Mouse (Mus musculus) midbrain, postnatal 0 days (tissue): Measurements from ENCODE around the gene Shc1. TPM values are rescaled to one million over a fixed set of nuclear protein-coding genes. Genes with fewer than 3 reads are reported as not detected.

ENCODE experiments used
- ATAC-seq: fragments of 200-750 bp; cut with Nextera tagmentation; 2 replicates; pipeline ENCODE4 v1.8.0; 2017; ENCODE audit warnings: moderate number of reproducible peaks, mild to moderate bottlenecking, moderate TSS enrichment, moderate library complexity; ENCODE audit not compliant: low FRiP score
- DNase-seq: peaks from one replicate; pipeline ENCODE4 v3.0.0-alpha.2; 2015; ENCODE audit warnings: low spot score
- H3K27ac ChIP-seq: fragments of 300-500 bp; sonication (generic); 2 replicates; pipeline ENCODE4 v1.5.1; 2014; ENCODE audit warnings: low read depth, mild to moderate bottlenecking, low read length, mixed read lengths
- H3K27me3 ChIP-seq: fragments of 300-500 bp; sonication (generic); 2 replicates; pipeline ENCODE4 v1.6.1; 2014; ENCODE audit warnings: low read length, control low read depth, mixed read lengths; ENCODE audit not compliant: insufficient read depth
- H3K36me3 ChIP-seq: fragments of 300-500 bp; sonication (generic); 2 replicates; pipeline ENCODE4 v1.6.1; 2014; ENCODE audit warnings: low read length, control low read depth, mixed read lengths; ENCODE audit not compliant: insufficient read depth
- H3K4me1 ChIP-seq: fragments of 300-500 bp; sonication (generic); 2 replicates; pipeline ENCODE4 v1.6.1; 2014; ENCODE audit warnings: mild to moderate bottlenecking, control low read depth, antibody characterized with exemption, low read length, mixed read lengths; ENCODE audit not compliant: insufficient read depth
- H3K4me2 ChIP-seq: fragments of 300-500 bp; sonication (generic); 2 replicates; pipeline ENCODE4 v1.6.1; 2014; ENCODE audit warnings: low read depth, mild to moderate bottlenecking, low read length, mixed read lengths; ENCODE audit not compliant: poor library complexity, severe bottlenecking
- H3K4me3 ChIP-seq: fragments of 300-500 bp; sonication (generic); 2 replicates; pipeline ENCODE4 v1.5.1; 2014; ENCODE audit warnings: low read depth, mild to moderate bottlenecking, low read length, moderate library complexity
- H3K9ac ChIP-seq: fragments of 300-500 bp; sonication (generic); replicated peaks from 2 replicates; pipeline ENCODE4 v1.6.1; 2014; ENCODE audit warnings: mild to moderate bottlenecking, low read length, moderate library complexity, mixed read lengths; ENCODE audit not compliant: poor library complexity, severe bottlenecking
- H3K9me3 ChIP-seq: fragments of 300-500 bp; sonication (generic); 2 replicates; pipeline ENCODE4 v1.6.1; 2016; ENCODE audit warnings: low read length, control low read depth
- CTCF ChIP-seq: IDR thresholded peaks from 2 replicates; pipeline ENCODE4 v1.5.1; 2016; ENCODE audit warnings: antibody characterized with exemption, mild to moderate bottlenecking
- WGBS: fragments of 180-500 bp; shearing (Covaris S2); extraction: QIAGEN DNeasy Blood & Tissue Kit; methylation state at CpG from one replicate; pipeline ENCODE4 v1.1.7; 2014; 5-methylcytosine and 5-hydroxymethylcytosine counted together
- polyA plus RNA-seq: library from polyadenylated mRNA; unstranded; fragments of >200 nt; fragmentation: Nextera tagmentation; extraction: Ambion mirVana; gene quantifications from 2 replicates; pipeline ENCODE4 v1.2.1, GENCODE M21; 2015
- total RNA-seq: library from RNA; depleted of rRNA; stranded (reverse); fragments of >200 nt; gene quantifications from 2 replicates; pipeline ENCODE4 v1.2.3, GENCODE M21; 2014

Shc1 gene
- total and polyA plus RNA-seq, 2 experiments from 2014 or later = 11.0 to 24.9 TPM

DNA sequence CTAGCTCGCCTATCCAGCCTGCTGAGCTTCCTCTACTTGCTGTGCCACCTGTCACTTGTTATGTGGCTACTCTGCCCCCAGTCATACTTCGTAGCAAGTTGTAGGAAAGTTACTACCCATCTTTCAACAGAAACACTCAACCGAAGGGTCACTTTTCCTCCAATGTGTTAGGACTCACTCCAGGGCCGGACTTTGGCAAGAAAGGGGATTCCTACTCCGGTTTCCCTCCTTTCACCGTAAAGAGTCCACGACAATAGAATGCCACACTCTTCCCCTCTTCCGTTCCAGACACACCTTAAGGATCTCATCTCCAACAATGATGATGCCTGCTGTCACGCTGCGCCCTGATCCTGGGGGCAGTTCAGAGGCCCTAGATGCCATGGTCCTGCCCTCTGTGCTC lies 7.4 kb upstream of the Shc1 start:
- Histone ChIP-seq H3K4me1 (peaks cover 4% of the 10 kb centered on the region; the same call in 1 of the 2 replicates), H3K27ac (peak overlapping the region; percentile 60), H3K9me3 (no peaks in the 10 kb centered on the region), H3K27me3 (no peaks in the 10 kb centered on the region), H3K9ac (peak overlapping the region; percentile 59), H3K4me3 (peak overlapping the region; percentile 41), H3K36me3 (no peaks in the 10 kb centered on the region; the same call in 1 of the 2 replicates), H3K4me2 (peak overlapping the region; percentile 66)
- DNase-seq (no peak), ATAC-seq (no peak)
- WGBS = 79% methylated on average over 10 of the region's 10 CpGs
- no peak for TF ChIP-seq CTCF

DNA sequence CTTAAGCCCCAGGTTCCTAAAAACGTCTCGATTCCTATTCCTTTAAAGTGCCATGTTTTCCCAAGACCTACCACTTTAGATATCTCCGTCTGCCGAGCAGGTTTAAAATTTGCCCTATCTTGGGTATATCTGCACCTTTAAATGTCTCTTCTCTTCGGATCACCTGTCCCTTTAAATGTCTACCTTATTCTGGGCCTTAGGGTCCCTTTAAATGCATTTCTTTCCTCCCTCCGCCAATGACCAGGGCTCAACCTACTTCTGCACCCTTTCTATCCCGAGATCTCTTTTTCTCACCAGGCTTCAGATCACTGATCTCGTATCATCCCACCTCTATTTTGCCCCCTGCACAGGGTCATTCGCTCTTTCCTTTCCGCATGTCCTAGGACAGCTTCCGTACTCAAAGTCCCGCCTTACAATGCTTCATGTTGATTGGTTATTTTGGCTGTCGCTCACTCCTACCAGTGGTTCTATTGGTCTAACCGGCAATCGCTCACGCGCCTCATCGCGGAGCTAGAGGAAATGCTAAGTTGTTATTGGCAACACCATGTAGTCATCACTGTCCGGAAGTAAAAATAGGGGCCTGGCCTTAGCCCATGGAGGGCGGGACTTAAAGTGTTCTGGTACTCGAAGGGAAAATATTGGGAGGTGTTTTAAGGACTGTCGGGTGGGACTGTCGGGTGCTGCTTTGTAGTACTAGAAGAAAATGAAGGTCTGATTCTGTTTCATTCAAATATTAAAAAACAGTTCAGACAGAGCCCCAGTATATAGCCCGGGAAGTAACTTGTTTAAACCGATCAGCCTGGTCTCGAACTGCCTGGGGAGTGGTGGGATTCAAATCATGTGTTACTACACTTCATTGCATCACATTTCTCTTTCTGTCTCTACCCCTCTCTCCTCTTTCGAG lies 6.5 kb upstream of the Shc1 start, which contains the start of gene Flad1:
Gene Flad1 (minus strand): TSS at position 381 of the 904 bp plus-strand sequence.
- Histone ChIP-seq H3K36me3 (no peaks in the 10 kb centered on the region; the same call in 1 of the 2 replicates), H3K9me3 (no peaks in the 10 kb centered on the region), H3K27ac (peak within 1 kb of the TSS; percentile 60), H3K4me2 (peak within 1 kb of the TSS; percentile 66), H3K4me1 (peaks cover 4% of the 10 kb centered on the region; the same call in 1 of the 2 replicates), H3K9ac (peak within 1 kb of the TSS; percentile 59), H3K27me3 (no peaks in the 10 kb centered on the region), H3K4me3 (peak within 1 kb of the TSS; percentile 41)
- 5% methylated on average over 28 of the region's 28 CpGs for WGBS
- no peak for TF ChIP-seq CTCF
- DNase-seq (peak; percentile 100), ATAC-seq (peak; percentile 98)

DNA sequence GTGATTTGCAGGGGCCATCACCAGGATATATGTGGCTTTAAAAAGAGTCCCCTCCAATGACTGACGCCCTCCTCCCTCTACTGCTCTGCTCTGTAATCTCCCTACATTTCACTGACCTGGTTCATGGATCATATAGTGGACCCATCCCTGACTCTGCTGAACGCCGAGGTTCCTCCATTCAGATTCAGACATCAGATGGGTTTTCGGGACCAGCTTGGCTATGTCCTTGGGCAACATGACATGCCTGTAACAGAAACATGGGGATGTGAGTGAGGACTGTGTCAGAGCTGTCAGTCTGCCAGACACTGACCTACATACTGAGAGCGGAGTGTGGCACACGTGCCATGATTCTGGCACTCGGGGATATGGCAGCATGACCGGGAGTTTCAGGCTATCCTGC lies 2.1 kb upstream of the Shc1 start:
- ATAC-seq (no peak), DNase-seq (no peak)
- Histone ChIP-seq H3K4me3 (no peak overlapping the region), H3K9me3 (no peaks in the 10 kb centered on the region), H3K27me3 (no peaks in the 10 kb centered on the region), H3K36me3 (no peaks in the 10 kb centered on the region; the same call in 1 of the 2 replicates), H3K9ac (no peak overlapping the region), H3K4me1 (peaks cover under 1% of the 10 kb centered on the region; the same call in 1 of the 2 replicates), H3K4me2 (no peak overlapping the region), H3K27ac (no peak overlapping the region)
- TF ChIP-seq CTCF = no peak
- WGBS = 96% methylated on average over 8 of the region's 8 CpGs

DNA sequence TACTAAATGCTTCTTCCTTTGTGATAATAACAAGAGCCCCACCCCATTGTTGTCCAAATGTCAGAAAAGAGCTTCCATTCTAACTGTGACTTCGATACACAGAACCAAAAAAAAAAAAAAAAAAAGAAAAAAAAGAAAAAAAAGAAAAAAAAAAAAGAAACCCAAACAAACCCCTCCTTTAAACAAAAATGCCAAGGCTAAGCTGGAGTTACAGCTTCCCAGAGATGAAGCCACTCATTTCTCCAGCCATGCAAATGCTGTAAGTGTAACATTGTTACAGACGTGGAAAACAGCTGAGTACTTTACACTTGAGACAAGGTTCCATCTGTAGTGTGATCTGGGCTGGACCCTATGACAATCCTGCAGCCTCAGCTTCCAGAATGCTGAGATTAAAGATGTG lies 1.1 kb upstream of the Shc1 start:
- H3K27ac ChIP-seq = no peak overlapping the region
- H3K4me1 ChIP-seq = no peaks in the 10 kb centered on the region
- H3K9ac ChIP-seq = no peak overlapping the region
- peak overlapping the region; percentile 53; the same call in 1 of the 2 replicates for H3K4me3 ChIP-seq
- peak overlapping the region; percentile 95 for H3K4me2 ChIP-seq
- no peaks in the 10 kb centered on the region for H3K27me3 ChIP-seq
- 33% methylated on average over 2 of the region's 2 CpGs for WGBS
- no peak for ATAC-seq
- no peaks in the 10 kb centered on the region for H3K9me3 ChIP-seq
- no peak for DNase-seq
- no peak for TF ChIP-seq CTCF
- no peaks in the 10 kb centered on the region; the same call in 1 of the 2 replicates for H3K36me3 ChIP-seq

DNA sequence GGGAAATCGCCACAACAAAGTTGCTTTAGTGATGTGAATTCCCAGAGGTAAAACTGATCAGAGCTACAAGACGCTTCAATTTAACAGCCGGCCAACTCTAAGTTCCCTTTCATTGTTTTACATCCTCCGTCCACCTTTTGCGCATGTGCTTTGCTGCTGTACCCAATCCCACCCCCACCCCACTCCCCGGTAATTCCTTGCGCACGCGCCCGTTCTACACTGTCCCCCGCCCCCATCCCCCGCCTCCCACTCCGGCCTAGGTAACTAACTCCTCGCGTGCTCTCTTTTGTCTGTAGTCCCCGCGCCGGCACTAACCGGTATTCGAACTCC lies 438 bp upstream of the Shc1 start:
- H3K4me2 ChIP-seq = peak overlapping the region; percentile 95
- H3K9me3 ChIP-seq = no peaks in the 10 kb centered on the region
- ATAC-seq (peak; percentile 61), DNase-seq (peak; percentile 81)
- H3K4me1 ChIP-seq = no peaks in the 10 kb centered on the region
- TF ChIP-seq CTCF = no peak
- H3K27me3 ChIP-seq = no peaks in the 10 kb centered on the region
- H3K9ac ChIP-seq = no peak overlapping the region
- H3K36me3 ChIP-seq = no peaks in the 10 kb centered on the region; the same call in 1 of the 2 replicates
- WGBS = under 1% methylated on average over 20 of the region's 20 CpGs
- no peak overlapping the region for H3K27ac ChIP-seq
- H3K4me3 ChIP-seq = peak overlapping the region; percentile 53

DNA sequence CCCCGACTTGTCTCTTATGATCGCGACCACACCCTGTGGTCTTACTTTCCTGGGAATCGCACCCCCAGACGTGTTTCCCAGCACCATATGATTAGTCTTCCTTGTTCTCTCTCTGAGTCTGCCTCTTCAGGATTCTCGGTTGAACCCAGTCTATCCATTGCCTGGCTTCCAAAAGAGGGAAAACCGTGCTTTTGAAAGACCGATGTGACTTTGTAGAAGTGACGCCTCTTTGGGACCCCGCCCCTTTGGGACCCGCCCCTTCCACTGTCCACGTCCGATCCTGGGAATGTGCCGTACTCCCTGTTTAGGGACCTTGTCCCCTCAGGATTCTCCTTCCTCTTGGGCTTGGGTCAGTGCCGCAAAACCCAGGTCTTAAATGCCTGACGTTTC lies 613 bp downstream of the Shc1 start:
- 0% methylated on average over 16 of the region's 16 CpGs for WGBS
- Histone ChIP-seq H3K4me3 (peak overlapping the region; percentile 53), H3K27ac (peak overlapping the region; percentile 60), H3K4me2 (peak overlapping the region; percentile 95), H3K9me3 (no peaks in the 10 kb centered on the region), H3K4me1 (no peaks in the 10 kb centered on the region), H3K9ac (peak overlapping the region; percentile 60), H3K36me3 (no peaks in the 10 kb centered on the region; the same call in 1 of the 2 replicates), H3K27me3 (no peaks in the 10 kb centered on the region)
- ATAC-seq (peak; percentile 2; the same call in 1 of the 2 replicates), DNase-seq (no peak)
- TF ChIP-seq CTCF = no peak
